Mouse (Mus musculus): ENCODE data around the gene Pnck. TPM values are rescaled to one million over a fixed set of nuclear protein-coding genes. Genes with fewer than 3 reads are reported as not detected.

Gene Pnck
- polyA plus RNA-seq, 1 experiment, result 3.2 TPM

DNA sequence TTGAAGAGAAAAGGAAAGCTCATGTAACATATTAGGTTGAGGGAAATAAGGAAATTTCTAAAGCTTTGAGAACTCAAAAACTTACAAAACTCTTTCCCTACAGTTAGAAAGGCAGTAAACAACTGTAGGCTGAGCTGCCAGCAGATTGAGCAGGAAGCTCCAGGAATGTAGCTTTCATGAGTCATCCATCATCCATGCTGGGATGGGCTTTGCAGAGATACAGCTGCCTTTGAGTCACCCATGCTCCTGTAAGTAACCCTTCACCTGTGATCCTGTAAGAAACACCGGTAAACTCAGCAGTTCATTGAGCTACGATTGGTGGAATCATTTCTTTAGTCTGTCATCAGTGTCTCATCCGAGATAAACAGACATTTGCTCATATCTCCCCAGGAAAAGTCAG is 9.0 kb downstream of the Pnck start:
- H3K36me3 ChIP-seq (ENCODE audit: control insufficient read depth, insufficient read depth, low read length), result no peaks in the 10 kb centered on the region
- H3K27me3 ChIP-seq (ENCODE audit: control insufficient read depth, insufficient read depth, low read length), result no peaks in the 10 kb centered on the region
- H3K27ac ChIP-seq (ENCODE audit: insufficient read depth, low read length), result no peak overlapping the region
- H3K4me3 ChIP-seq (ENCODE audit: extremely low read depth, insufficient read depth, insufficient read length), result no peak overlapping the region
- H3K4me1 ChIP-seq (ENCODE audit: control insufficient read depth, insufficient read depth, insufficient read length), result no peaks in the 10 kb centered on the region
- no peak for DNase-seq (ENCODE audit: low read depth in 1 of 2, low spot score in 2 of 2)
- 78% methylated on average over 3 of the region's 3 CpGs for WGBS
- TF ChIP-seq POLR2A (IDR thresholded peaks at IDR 0.05; ENCODE audit: low read depth, low read length) (no peak), CTCF (IDR thresholded peaks at IDR 0.05; ENCODE audit: extremely low read depth, insufficient read depth, insufficient read length, insufficient replicate concordance) (no peak)

DNA sequence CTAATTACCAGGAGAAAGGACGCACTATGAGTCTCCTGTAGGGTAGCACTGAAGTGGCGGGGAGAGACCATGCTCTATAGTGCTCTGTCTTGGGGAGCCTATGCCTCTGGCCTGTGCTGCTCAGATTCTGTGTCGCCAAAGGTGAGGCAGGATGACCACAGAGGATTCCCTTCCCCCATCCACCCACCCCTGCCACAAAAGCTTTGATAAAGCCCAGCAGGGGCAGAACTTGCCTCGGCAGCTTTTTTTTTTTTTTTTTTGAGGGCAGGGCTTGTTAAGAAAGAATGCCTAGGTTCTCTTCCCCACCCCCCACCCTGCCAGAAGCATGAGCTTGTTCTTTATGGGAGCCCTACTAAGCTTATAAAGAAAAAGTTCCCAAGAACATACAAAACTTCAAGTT is 14.8 kb downstream of the Pnck start:
- no peak overlapping the region for H3K27ac ChIP-seq (ENCODE audit: insufficient read depth, low read length)

DNA sequence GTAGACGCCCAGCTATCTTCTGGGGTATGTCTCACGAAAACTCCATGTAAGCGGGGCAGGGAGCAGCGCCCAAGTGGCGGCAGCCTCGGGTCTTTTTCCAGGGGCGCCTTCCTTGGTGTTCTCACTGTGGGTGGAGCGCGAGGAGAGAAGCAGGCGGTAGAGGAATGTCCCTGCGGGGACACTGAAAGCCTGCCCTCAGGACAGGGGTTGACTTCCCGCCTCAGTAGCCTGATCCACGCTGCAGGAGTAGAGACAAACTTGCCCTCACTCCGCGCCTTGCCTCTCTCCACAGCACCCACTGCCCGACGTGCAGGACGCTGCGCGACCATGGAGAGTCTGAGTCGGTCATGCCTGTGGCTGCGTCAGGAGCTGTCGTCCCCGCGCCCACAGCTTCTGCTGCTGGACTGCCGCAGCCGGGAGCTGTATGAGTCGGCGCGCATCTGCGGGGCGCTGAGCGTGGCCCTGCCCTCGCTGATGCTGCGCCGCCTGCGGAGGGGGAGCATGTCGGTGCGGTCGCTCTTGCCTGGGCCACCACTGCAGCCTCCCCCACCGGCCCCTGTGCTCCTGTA is 19.9 kb downstream of the Pnck start:
- DNase-seq (ENCODE audit: low read depth in 1 of 2, low spot score in 2 of 2), result no peak
- no peak overlapping the region for H3K4me3 ChIP-seq (ENCODE audit: extremely low read depth, insufficient read depth, insufficient read length)
- 29% methylated on average over 41 of the region's 41 CpGs for WGBS
- no peaks in the 10 kb centered on the region for H3K4me1 ChIP-seq (ENCODE audit: control insufficient read depth, insufficient read depth, insufficient read length)
- TF ChIP-seq CTCF (IDR thresholded peaks at IDR 0.05; ENCODE audit: extremely low read depth, insufficient read depth, insufficient read length, insufficient replicate concordance) (no peak), POLR2A (IDR thresholded peaks at IDR 0.05; ENCODE audit: low read depth, low read length) (no peak)
- no peaks in the 10 kb centered on the region for H3K36me3 ChIP-seq (ENCODE audit: control insufficient read depth, insufficient read depth, low read length)
- peaks cover 4% of the 10 kb centered on the region for H3K27me3 ChIP-seq (ENCODE audit: control insufficient read depth, insufficient read depth, low read length)
- no peak overlapping the region for H3K27ac ChIP-seq (ENCODE audit: insufficient read depth, low read length)

More for the DNA sequence above, 14.8 kb downstream of the Pnck start:
- 68% methylated on average over 4 of the region's 4 CpGs for WGBS
- H3K36me3 ChIP-seq (ENCODE audit: control insufficient read depth, insufficient read depth, low read length), result no peaks in the 10 kb centered on the region
- no peak for TF ChIP-seq POLR2A (IDR thresholded peaks at IDR 0.05; ENCODE audit: low read depth, low read length)
- no peak for TF ChIP-seq CTCF (IDR thresholded peaks at IDR 0.05; ENCODE audit: extremely low read depth, insufficient read depth, insufficient read length, insufficient replicate concordance)
- DNase-seq (ENCODE audit: low read depth in 1 of 2, low spot score in 2 of 2), result no peak
- H3K4me1 ChIP-seq (ENCODE audit: control insufficient read depth, insufficient read depth, insufficient read length), result no peaks in the 10 kb centered on the region
- no peaks in the 10 kb centered on the region for H3K27me3 ChIP-seq (ENCODE audit: control insufficient read depth, insufficient read depth, low read length)
- no peak overlapping the region for H3K4me3 ChIP-seq (ENCODE audit: extremely low read depth, insufficient read depth, insufficient read length)

DNA sequence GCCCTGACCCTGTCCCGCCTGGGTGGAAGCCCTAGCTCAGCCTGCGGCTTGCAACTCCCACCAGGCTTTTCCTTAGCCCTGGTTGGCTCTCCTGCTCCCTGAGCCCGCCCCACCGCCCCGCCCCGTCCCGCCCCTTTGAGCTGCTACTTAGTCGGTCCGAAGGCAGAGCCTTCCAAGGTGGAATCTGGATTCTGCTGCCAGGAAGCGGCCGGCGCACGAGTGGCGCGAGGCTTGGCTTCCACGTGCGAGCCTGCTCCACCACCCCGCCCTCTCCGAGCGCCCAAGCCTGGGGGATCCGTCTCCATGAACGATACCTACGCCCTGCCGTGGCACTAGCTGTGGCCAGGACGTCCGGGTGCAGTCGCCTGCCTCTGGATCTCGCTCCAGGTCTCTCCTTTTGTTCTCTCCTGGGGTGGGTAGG is 20.7 kb downstream of the Pnck start, which contains the start of gene Dusp9:
TSS of gene Dusp9 (plus strand) at position 165 of the 421 bp plus-strand sequence.
- TF ChIP-seq CTCF (IDR thresholded peaks at IDR 0.05; ENCODE audit: extremely low read depth, insufficient read depth, insufficient read length, insufficient replicate concordance) (no peak), POLR2A (IDR thresholded peaks at IDR 0.05; ENCODE audit: low read depth, low read length) (no peak)
- Histone ChIP-seq H3K36me3 (ENCODE audit: control insufficient read depth, insufficient read depth, low read length) (no peaks in the 10 kb centered on the region), H3K27me3 (ENCODE audit: control insufficient read depth, insufficient read depth, low read length) (peaks cover 4% of the 10 kb centered on the region), H3K27ac (ENCODE audit: insufficient read depth, low read length) (no peak within 1 kb of the TSS), H3K4me3 (ENCODE audit: extremely low read depth, insufficient read depth, insufficient read length) (peak within 1 kb of the TSS; percentile 44; the same call in 1 of the 2 replicates), H3K4me1 (ENCODE audit: control insufficient read depth, insufficient read depth, insufficient read length) (no peaks in the 10 kb centered on the region)
- WGBS, result 18% methylated on average over 28 of the region's 28 CpGs
- no peak for DNase-seq (ENCODE audit: low read depth in 1 of 2, low spot score in 2 of 2)

DNA sequence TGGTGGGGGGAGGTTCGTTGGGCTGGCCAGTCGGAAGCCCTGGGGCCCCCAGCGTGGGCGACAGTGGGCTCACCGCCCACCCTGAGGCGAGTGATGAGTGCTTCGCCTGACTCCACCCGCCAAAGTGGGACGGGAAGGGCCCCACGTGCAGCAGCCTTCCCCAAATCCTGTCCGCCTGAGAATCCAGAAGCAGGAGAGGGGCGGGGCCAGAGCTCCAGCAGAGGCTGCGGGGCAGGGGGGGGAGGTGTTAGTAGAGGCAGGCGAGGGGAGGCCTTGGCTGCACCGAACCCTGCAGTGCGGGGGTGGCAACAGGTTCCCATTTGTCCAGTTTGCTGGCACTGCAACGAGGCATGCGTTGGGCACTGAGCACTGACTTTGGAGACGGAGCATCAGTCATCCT is 22.5 kb downstream of the Pnck start:
- TF ChIP-seq POLR2A (IDR thresholded peaks at IDR 0.05; ENCODE audit: low read depth, low read length) (no peak), CTCF (IDR thresholded peaks at IDR 0.05; ENCODE audit: extremely low read depth, insufficient read depth, insufficient read length, insufficient replicate concordance) (no peak)
- no peak for DNase-seq (ENCODE audit: low read depth in 1 of 2, low spot score in 2 of 2)
- Histone ChIP-seq H3K4me1 (ENCODE audit: control insufficient read depth, insufficient read depth, insufficient read length) (no peaks in the 10 kb centered on the region), H3K27ac (ENCODE audit: insufficient read depth, low read length) (no peak overlapping the region), H3K27me3 (ENCODE audit: control insufficient read depth, insufficient read depth, low read length) (peaks cover 4% of the 10 kb centered on the region), H3K36me3 (ENCODE audit: control insufficient read depth, insufficient read depth, low read length) (no peaks in the 10 kb centered on the region), H3K4me3 (ENCODE audit: extremely low read depth, insufficient read depth, insufficient read length) (no peak overlapping the region)
- 23% methylated on average over 19 of the region's 19 CpGs for WGBS

DNA sequence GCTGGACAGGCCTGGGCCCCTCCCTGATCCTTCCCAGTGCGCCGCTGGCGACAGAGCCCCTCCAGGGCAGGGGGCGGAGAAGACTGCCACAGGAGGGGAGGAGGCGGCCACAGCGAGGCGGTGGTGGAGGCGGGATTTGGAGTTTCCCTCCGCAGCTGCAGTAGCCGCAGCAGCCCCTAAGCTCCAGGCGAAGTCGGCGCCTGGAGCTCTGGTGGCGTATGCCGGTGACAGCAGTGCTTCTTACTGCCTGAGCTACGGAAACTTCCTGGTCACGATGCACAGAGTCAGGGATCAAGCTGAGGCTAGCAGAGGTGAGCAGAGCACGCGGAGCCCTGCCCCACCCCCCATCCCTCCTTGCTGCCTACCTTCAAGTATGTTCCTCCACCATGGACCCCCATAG is 24.5 kb downstream of the Pnck start:
- Histone ChIP-seq H3K36me3 (ENCODE audit: control insufficient read depth, insufficient read depth, low read length) (no peaks in the 10 kb centered on the region), H3K4me3 (ENCODE audit: extremely low read depth, insufficient read depth, insufficient read length) (no peak overlapping the region), H3K4me1 (ENCODE audit: control insufficient read depth, insufficient read depth, insufficient read length) (no peaks in the 10 kb centered on the region), H3K27ac (ENCODE audit: insufficient read depth, low read length) (no peak overlapping the region), H3K27me3 (ENCODE audit: control insufficient read depth, insufficient read depth, low read length) (peaks cover 4% of the 10 kb centered on the region)
- WGBS, result 29% methylated on average over 19 of the region's 19 CpGs
- DNase-seq (ENCODE audit: low read depth in 1 of 2, low spot score in 2 of 2), result no peak
- no peak for TF ChIP-seq POLR2A (IDR thresholded peaks at IDR 0.05; ENCODE audit: low read depth, low read length)
- TF ChIP-seq CTCF (IDR thresholded peaks at IDR 0.05; ENCODE audit: extremely low read depth, insufficient read depth, insufficient read length, insufficient replicate concordance), result no peak

DNA sequence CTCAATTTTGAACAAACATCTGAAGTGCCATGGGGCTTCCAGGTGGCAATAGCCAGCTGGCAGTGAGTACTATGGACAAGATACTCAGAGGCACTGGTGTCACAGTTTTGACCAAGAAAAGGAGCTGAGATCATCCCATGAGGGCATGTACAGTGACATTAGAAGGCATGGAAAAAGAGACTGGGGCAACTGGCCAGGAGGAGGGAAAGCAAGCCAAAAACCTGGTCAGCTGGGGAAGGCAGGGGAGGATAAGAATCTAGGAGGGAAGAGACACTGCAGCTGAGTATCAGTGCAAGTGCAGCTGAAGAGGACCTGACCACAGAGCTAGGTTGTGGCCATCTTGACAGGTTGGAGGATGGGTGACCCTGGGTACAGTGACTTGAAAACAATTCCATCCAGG is 32.9 kb downstream of the Pnck start:
- TF ChIP-seq POLR2A (IDR thresholded peaks at IDR 0.05; ENCODE audit: low read depth, low read length), result no peak
- no peak for TF ChIP-seq CTCF (IDR thresholded peaks at IDR 0.05; ENCODE audit: extremely low read depth, insufficient read depth, insufficient read length, insufficient replicate concordance)
- H3K4me1 ChIP-seq (ENCODE audit: control insufficient read depth, insufficient read depth, insufficient read length), result no peaks in the 10 kb centered on the region
- no peak for DNase-seq (ENCODE audit: low read depth in 1 of 2, low spot score in 2 of 2)
- no peak overlapping the region for H3K27ac ChIP-seq (ENCODE audit: insufficient read depth, low read length)
- no peaks in the 10 kb centered on the region for H3K27me3 ChIP-seq (ENCODE audit: control insufficient read depth, insufficient read depth, low read length)
- no peak overlapping the region for H3K4me3 ChIP-seq (ENCODE audit: extremely low read depth, insufficient read depth, insufficient read length)
- no peaks in the 10 kb centered on the region for H3K36me3 ChIP-seq (ENCODE audit: control insufficient read depth, insufficient read depth, low read length)
